Mouse (Mus musculus) liver, embryonic 12.5 days (tissue): ENCODE measurements around the gene Heatr6. TPM values are rescaled to one million over a fixed set of nuclear protein-coding genes. Genes with fewer than 3 reads are reported as not detected.

ENCODE experiments used
- ATAC-seq: fragments of 200-750 bp; cut with Nextera tagmentation; 2 replicates; pipeline ENCODE4 v1.8.0; 2017; ENCODE audit warnings: moderate number of reproducible peaks, mild to moderate bottlenecking, moderate library complexity
- H3K27ac ChIP-seq: fragments of 300-500 bp; sonication (generic); 2 replicates; pipeline ENCODE4 v1.5.1; 2016; ENCODE audit warnings: mild to moderate bottlenecking
- H3K27me3 ChIP-seq: fragments of 300-500 bp; sonication (generic); replicated peaks from 2 replicates; pipeline ENCODE4 v1.6.1; 2016; ENCODE audit warnings: mild to moderate bottlenecking, moderate library complexity
- H3K36me3 ChIP-seq: fragments of 300-500 bp; sonication (generic); 2 replicates; pipeline ENCODE4 v1.6.1; 2016; ENCODE audit warnings: mild to moderate bottlenecking, moderate library complexity
- H3K4me1 ChIP-seq: fragments of 300-500 bp; sonication (generic); 2 replicates; pipeline ENCODE4 v1.6.1; 2016
- H3K4me2 ChIP-seq: fragments of 300-500 bp; sonication (generic); 2 replicates; pipeline ENCODE4 v1.6.1; 2016; ENCODE audit warnings: mild to moderate bottlenecking, moderate library complexity
- H3K4me3 ChIP-seq: fragments of 300-500 bp; sonication (generic); 2 replicates; pipeline ENCODE4 v1.5.1; 2016; ENCODE audit warnings: mild to moderate bottlenecking, moderate library complexity
- H3K9ac ChIP-seq: fragments of 300-500 bp; sonication (generic); 2 replicates; pipeline ENCODE4 v1.6.1; 2016; ENCODE audit warnings: mild to moderate bottlenecking, moderate library complexity
- H3K9me3 ChIP-seq: fragments of 300-500 bp; sonication (generic); replicated peaks from 2 replicates; pipeline ENCODE4 v1.6.1; 2016; ENCODE audit warnings: mild to moderate bottlenecking, moderate library complexity
- WGBS: fragments of 180-500 bp; shearing (Covaris S2); methylation state at CpG from one replicate; pipeline ENCODE4 v1.1.7; 2016; ENCODE audit not compliant: insufficient replicate concordance; 5-methylcytosine and 5-hydroxymethylcytosine counted together
- polyA plus RNA-seq: library from polyadenylated mRNA; unstranded; fragments of >200 nt; fragmentation: Nextera tagmentation; extraction: Ambion mirVana; gene quantifications from 2 replicates; pipeline ENCODE4 v1.2.1, GENCODE M21; 2016

The Heatr6 gene
- polyA plus RNA-seq, 1 experiment from 2014 or later: 10.4 TPM

- H3K4me1 ChIP-seq: no peaks in the 10 kb centered on the region
- H3K9ac ChIP-seq: no peak overlapping the region
- ATAC-seq: no peak
- 85% methylated on average over 4 of the region's 4 CpGs for WGBS
- no peaks in the 10 kb centered on the region for H3K27me3 ChIP-seq
- no peak overlapping the region for H3K4me3 ChIP-seq
- H3K4me2 ChIP-seq: no peak overlapping the region
- no peaks in the 10 kb centered on the region for H3K9me3 ChIP-seq
- H3K36me3 ChIP-seq: peaks cover 97% of the 10 kb centered on the region
- H3K27ac ChIP-seq: no peak overlapping the region
Observed at GRCm38 (mm10) chr11:83768976-83769375, 15.5 kb downstream of the Heatr6 start.

GRCm38 (mm10) chr11:83771014-83771413, 17.5 kb downstream of the Heatr6 start:
- 84% methylated on average over 7 of the region's 7 CpGs for WGBS
- H3K36me3 ChIP-seq: peaks cover 96% of the 10 kb centered on the region

GRCm38 (mm10) chr11:83772341-83772740, 18.8 kb downstream of the Heatr6 start:
- H3K27ac ChIP-seq: no peak overlapping the region
- H3K9ac ChIP-seq: no peak overlapping the region
- no peak overlapping the region for H3K4me2 ChIP-seq
- no peaks in the 10 kb centered on the region for H3K4me1 ChIP-seq
- no peak for ATAC-seq
- peaks cover 96% of the 10 kb centered on the region for H3K36me3 ChIP-seq
- no peaks in the 10 kb centered on the region for H3K27me3 ChIP-seq
- no peak overlapping the region for H3K4me3 ChIP-seq
- 81% methylated on average over 6 of the region's 6 CpGs for WGBS
- H3K9me3 ChIP-seq: no peaks in the 10 kb centered on the region

More at GRCm38 (mm10) chr11:83771014-83771413, 17.5 kb downstream of the Heatr6 start:
- no peaks in the 10 kb centered on the region for H3K9me3 ChIP-seq
- no peak overlapping the region for H3K4me3 ChIP-seq
- H3K4me2 ChIP-seq: no peak overlapping the region
- no peak overlapping the region for H3K9ac ChIP-seq
- H3K27ac ChIP-seq: no peak overlapping the region
- H3K4me1 ChIP-seq: no peaks in the 10 kb centered on the region
- H3K27me3 ChIP-seq: no peaks in the 10 kb centered on the region
- no peak for ATAC-seq

GRCm38 (mm10) chr11:83773691-83774090, 20.2 kb downstream of the Heatr6 start:
- 86% methylated on average over 16 of the region's 16 CpGs for WGBS
- no peak overlapping the region for H3K4me3 ChIP-seq
- H3K27me3 ChIP-seq: no peaks in the 10 kb centered on the region
- no peaks in the 10 kb centered on the region for H3K4me1 ChIP-seq
- no peak for ATAC-seq
- H3K9ac ChIP-seq: no peak overlapping the region
- peaks cover 93% of the 10 kb centered on the region for H3K36me3 ChIP-seq
- no peak overlapping the region for H3K4me2 ChIP-seq
- no peaks in the 10 kb centered on the region for H3K9me3 ChIP-seq
- no peak overlapping the region for H3K27ac ChIP-seq

GRCm38 (mm10) chr11:83774324-83774723, 20.8 kb downstream of the Heatr6 start:
- no peak overlapping the region for H3K9ac ChIP-seq
- H3K36me3 ChIP-seq: peaks cover 93% of the 10 kb centered on the region
- H3K27ac ChIP-seq: no peak overlapping the region
- ATAC-seq: no peak
- no peaks in the 10 kb centered on the region for H3K4me1 ChIP-seq
- WGBS: 86% methylated on average over 11 of the region's 11 CpGs
- no peak overlapping the region for H3K4me3 ChIP-seq
- H3K27me3 ChIP-seq: no peaks in the 10 kb centered on the region
- H3K9me3 ChIP-seq: no peaks in the 10 kb centered on the region
- H3K4me2 ChIP-seq: no peak overlapping the region

GRCm38 (mm10) chr11:83776798-83777197, 23.3 kb downstream of the Heatr6 start:
- Histone ChIP-seq H3K27me3 (no peaks in the 10 kb centered on the region), H3K27ac (no peak overlapping the region), H3K36me3 (peaks cover 95% of the 10 kb centered on the region), H3K4me3 (no peak overlapping the region), H3K9me3 (no peaks in the 10 kb centered on the region), H3K4me2 (no peak overlapping the region), H3K9ac (no peak overlapping the region), H3K4me1 (no peaks in the 10 kb centered on the region)
- WGBS: 68% methylated on average over 8 of the region's 8 CpGs
- no peak for ATAC-seq

- Histone ChIP-seq H3K4me3 (no peak overlapping the region), H3K27ac (no peak overlapping the region), H3K27me3 (no peaks in the 10 kb centered on the region), H3K36me3 (peaks cover 43% of the 10 kb centered on the region), H3K4me1 (no peaks in the 10 kb centered on the region), H3K9ac (no peak overlapping the region), H3K4me2 (no peak overlapping the region), H3K9me3 (no peaks in the 10 kb centered on the region)
- ATAC-seq: no peak
- WGBS: 77% methylated on average over 14 of the region's 14 CpGs
Observed at GRCm38 (mm10) chr11:83783931-83784600, 30.6 kb downstream of the Heatr6 start.

- no peak overlapping the region for H3K4me2 ChIP-seq
- H3K27ac ChIP-seq: no peak overlapping the region
- 89% methylated on average over 2 of the region's 2 CpGs for WGBS
- no peaks in the 10 kb centered on the region for H3K27me3 ChIP-seq
- no peak overlapping the region for H3K4me3 ChIP-seq
- peaks cover 37% of the 10 kb centered on the region for H3K36me3 ChIP-seq
- ATAC-seq: no peak
- no peak overlapping the region for H3K9ac ChIP-seq
- no peaks in the 10 kb centered on the region for H3K4me1 ChIP-seq
- H3K9me3 ChIP-seq: no peaks in the 10 kb centered on the region
Observed at GRCm38 (mm10) chr11:83784661-83785060, 31.2 kb downstream of the Heatr6 start.

GRCm38 (mm10) chr11:83785366-83785765, 31.9 kb downstream of the Heatr6 start:
- H3K4me2 ChIP-seq: no peak overlapping the region
- no peak for ATAC-seq
- no peaks in the 10 kb centered on the region for H3K27me3 ChIP-seq
- no peak overlapping the region for H3K27ac ChIP-seq
- H3K9me3 ChIP-seq: no peaks in the 10 kb centered on the region
- no peak overlapping the region for H3K9ac ChIP-seq
- peaks cover 30% of the 10 kb centered on the region for H3K36me3 ChIP-seq
- WGBS: 17% methylated on average over 2 of the region's 2 CpGs
- H3K4me3 ChIP-seq: no peak overlapping the region
- H3K4me1 ChIP-seq: no peaks in the 10 kb centered on the region

- Histone ChIP-seq H3K4me1 (no peaks in the 10 kb centered on the region), H3K9ac (no peak overlapping the region), H3K27ac (no peak overlapping the region), H3K9me3 (no peaks in the 10 kb centered on the region), H3K27me3 (no peaks in the 10 kb centered on the region), H3K4me3 (no peak overlapping the region), H3K4me2 (no peak overlapping the region), H3K36me3 (peaks cover 16% of the 10 kb centered on the region)
- 71% methylated on average over 4 of the region's 4 CpGs for WGBS
- no peak for ATAC-seq
Observed at GRCm38 (mm10) chr11:83786835-83787234, 33.3 kb downstream of the Heatr6 start.

GRCm38 (mm10) chr11:83787401-83788021, 34.0 kb downstream of the Heatr6 start:
- H3K4me3 ChIP-seq: no peak overlapping the region
- no peak overlapping the region for H3K27ac ChIP-seq
- no peak overlapping the region for H3K9ac ChIP-seq
- H3K27me3 ChIP-seq: no peaks in the 10 kb centered on the region
- no peak overlapping the region for H3K4me2 ChIP-seq
- H3K4me1 ChIP-seq: no peaks in the 10 kb centered on the region
- ATAC-seq: no peak
- no peaks in the 10 kb centered on the region for H3K9me3 ChIP-seq
- WGBS: 68% methylated on average over 15 of the region's 15 CpGs
- peaks cover 12% of the 10 kb centered on the region for H3K36me3 ChIP-seq

- 58% methylated on average over 8 of the region's 8 CpGs for WGBS
- Histone ChIP-seq H3K9me3 (no peaks in the 10 kb centered on the region), H3K4me3 (no peak overlapping the region), H3K36me3 (peaks cover 4% of the 10 kb centered on the region; the same call in 1 of the 2 replicates), H3K27me3 (no peaks in the 10 kb centered on the region), H3K27ac (no peak overlapping the region), H3K4me1 (no peaks in the 10 kb centered on the region), H3K9ac (no peak overlapping the region), H3K4me2 (no peak overlapping the region)
- ATAC-seq: no peak
Observed at GRCm38 (mm10) chr11:83788331-83788730, 34.8 kb downstream of the Heatr6 start.
